Comparison of ENCODE assay signal across 8 mouse cellular contexts in genomic region chrX:49797213-49798019, GRCm38 (mm10). TPM values are rescaled to one million over a fixed set of nuclear protein-coding genes. Genes with fewer than 3 reads are reported as not detected.
DNase-seq lines count a peak whose midpoint lies in the region; ATAC-seq lines count a peak whose summit lies in the region.

Igsf1 (minus strand) TSS chrX:49797749.

- intact Hi-C loops in gastrocnemius, postnatal 14 days (cut with DNase I; ENCODE audit: low total_unique reads) = no loop called here
- intact Hi-C loops in left cerebral cortex, postnatal 14 days (cut with DNase I) = no loop called here

- no peaks in the 10 kb centered on the region for H3K27me3 ChIP-seq in forebrain, embryonic 10.5 days (ENCODE audit: poor library complexity, severe bottlenecking)
- H3K27me3 ChIP-seq in hindbrain, embryonic 10.5 days (ENCODE audit: insufficient read depth, poor library complexity, severe bottlenecking) = no peaks in the 10 kb centered on the region
- no peaks in the 10 kb centered on the region for H3K27me3 ChIP-seq in stomach, embryonic 14.5 days (ENCODE audit: control insufficient read depth, insufficient read depth, low read length)

- peak; percentile 82 for ATAC-seq in stomach, embryonic 14.5 days (ENCODE audit: insufficient number of reproducible peaks, insufficient read depth, low FRiP score, low read depth)

- no peak within 1 kb of the TSS for H3K9ac ChIP-seq in stomach, embryonic 14.5 days (replicated peaks; ENCODE audit: low read depth, low read length)

- peak within 1 kb of the TSS; percentile 45 for H3K4me2 ChIP-seq in stomach, embryonic 14.5 days (replicated peaks; ENCODE audit: low read depth, low read length)

- peak within 1 kb of the TSS; percentile 49 for H3K4me3 ChIP-seq in forebrain, embryonic 10.5 days
- peak within 1 kb of the TSS; percentile 49 for H3K4me3 ChIP-seq in hindbrain, embryonic 10.5 days
- H3K4me3 ChIP-seq in stomach, embryonic 14.5 days (ENCODE audit: low read depth, low read length) = peak within 1 kb of the TSS; percentile 28

- 0 out of 2 replicates have a peak, but pooled peaks cover 4% of the 10 kb centered on the region for H3K4me1 ChIP-seq in forebrain, embryonic 10.5 days
- no peaks in the 10 kb centered on the region for H3K4me1 ChIP-seq in hindbrain, embryonic 10.5 days (replicated peaks)
- H3K4me1 ChIP-seq in stomach, embryonic 14.5 days (ENCODE audit: control insufficient read depth, insufficient read depth, low read length) = no peaks in the 10 kb centered on the region

- DNase-seq in gastrocnemius, postnatal 14 days = peak; percentile 28
- no peak for DNase-seq in gastrocnemius, adult 18-20 months (ENCODE audit: low spot score)
- peak; percentile 39 for DNase-seq in forebrain, embryonic 10.5 days (ENCODE audit: extremely low spot score, low spot score)
- peak; percentile 55 for DNase-seq in hindbrain, embryonic 10.5 days (ENCODE audit: low spot score)
- peak; percentile 13 to 21 for DNase-seq in left cerebral cortex, postnatal 14 days (ENCODE audit: low spot score in 2 of 2)
- peak; percentile 23 to 50 for DNase-seq in lung, postnatal 4 days
- no peak for DNase-seq in thymus, postnatal 10 days (ENCODE audit: low spot score in 2 of 2)

- WGBS in forebrain, embryonic 10.5 days = 24% methylated on average over 26 of the region's 28 CpGs
- WGBS in hindbrain, embryonic 10.5 days = 28% methylated on average over 28 of the region's 28 CpGs
- 18% methylated on average over 27 of the region's 28 CpGs for WGBS in stomach, embryonic 14.5 days

- H3K36me3 ChIP-seq in forebrain, embryonic 10.5 days (replicated peaks) = no peaks in the 10 kb centered on the region
- no peaks in the 10 kb centered on the region for H3K36me3 ChIP-seq in hindbrain, embryonic 10.5 days
- H3K36me3 ChIP-seq in stomach, embryonic 14.5 days (ENCODE audit: control insufficient read depth, insufficient read depth, low read length) = no peaks in the 10 kb centered on the region

- 0 out of 2 replicates have a peak within 1 kb of the TSS, but pooled peaks have one; percentile 53 for H3K27ac ChIP-seq in forebrain, embryonic 10.5 days
- peak within 1 kb of the TSS; percentile 50 for H3K27ac ChIP-seq in hindbrain, embryonic 10.5 days
- no peak within 1 kb of the TSS for H3K27ac ChIP-seq in stomach, embryonic 14.5 days (ENCODE audit: low read length)

- H3K9me3 ChIP-seq in forebrain, embryonic 10.5 days = no peaks in the 10 kb centered on the region
- H3K9me3 ChIP-seq in hindbrain, embryonic 10.5 days = no peaks in the 10 kb centered on the region
- no peaks in the 10 kb centered on the region for H3K9me3 ChIP-seq in stomach, embryonic 14.5 days (ENCODE audit: control insufficient read depth, low read depth, low read length)

RNA-seq across cellular contexts. Expression of gene Igsf1, which starts in this region (rescaled TPM):
- 10 to 100 TPM; 12.0 to 12.3 TPM for total RNA-seq in gastrocnemius, postnatal 14 days (2021)
- total RNA-seq in gastrocnemius, adult 18-20 months (2021) = 1 to 10 TPM in 1 of 2 experiments, under 1 TPM in 1; 0.57 to 2.0 TPM
- polyA plus RNA-seq in forebrain, embryonic 10.5 days (2016; fragmentation: Nextera tagmentation; extraction: Ambion mirVana) = 2.3 and 2.7 TPM in 2 replicates
- 3.3 and 3.8 TPM in 2 replicates for polyA plus RNA-seq in hindbrain, embryonic 10.5 days (2016; fragmentation: Nextera tagmentation; extraction: Ambion mirVana)
- total RNA-seq in left cerebral cortex, postnatal 14 days (2021) = 10 to 100 TPM in 1 of 2 experiments, 1 to 10 TPM in 1; 4.3 to 11.0 TPM
- polyA plus RNA-seq in stomach, embryonic 14.5 days (2014; fragmentation: Nextera tagmentation; extraction: Ambion mirVana) = 1.5 and 2.1 TPM in 2 replicates

Comparison
In these comparisons a context has a peak if more than half of its experiments do, and no peak if none do; other contexts are left out.
1. DNase-seq: peak in gastrocnemius, postnatal 14 days (single experiment), forebrain, embryonic 10.5 days (single experiment), hindbrain, embryonic 10.5 days (single experiment), left cerebral cortex, postnatal 14 days (2 of 2) and lung, postnatal 4 days (2 of 2); none in gastrocnemius, adult 18-20 months (single experiment) and thymus, postnatal 10 days (0 of 2).
2. Peak in every context shown above with its lines, with median percentiles within 50 percentile points of each other: H3K4me3 ChIP-seq.